Mouse (Mus musculus) erythroblast, embryonic 14.5 days (primary cell): ENCODE data around the gene Cdca5.

Experiments
- GATA1 ChIP-seq: IDR thresholded peaks from 2 replicates; pipeline ENCODE4 v1.6.1; 2012; ENCODE audit warnings: low read length, inconsistent platforms, mixed read lengths
- TAL1 ChIP-seq: IDR thresholded peaks from 3 replicates; pipeline ENCODE4 v1.6.1; 2012; ENCODE audit warnings: low read length, inconsistent platforms, mixed read lengths

- no peak for TF ChIP-seq GATA1
- TF ChIP-seq TAL1 = no peak
These were observed 14.1 kb upstream of the Cdca5 start for GRCm38 (mm10) chr19:6070571-6071250.
